Mouse (Mus musculus) MEL (cell line): ENCODE results near the gene Gm26920. TPM values are rescaled to one million over a fixed set of nuclear protein-coding genes. Genes with fewer than 3 reads are reported as not detected.

Experiments
- DNase-seq: peaks from one replicate; pipeline ENCODE4 v3.0.0; 2011; ENCODE audit warnings: low read depth, low spot score
- H3K27ac ChIP-seq: 2 replicates; pipeline ENCODE4 v1.5.1; 2012; ENCODE audit warnings: low read depth, mild to moderate bottlenecking, control low read depth, low read length, moderate library complexity; ENCODE audit not compliant: control insufficient read depth
- H3K27me3 ChIP-seq, 2 experiments: fragments of 150-350 bp in 1 of 2; sonication (generic) in 1 of 2; 2 replicates each; pipeline ENCODE4 v1.6.1; 2012; ENCODE audit warnings: low read length in 2 of 2, mild to moderate bottlenecking in 2 of 2, improper control_type of control experiment in 1 of 2, moderate library complexity in 1 of 2; ENCODE audit not compliant: insufficient read depth in 2 of 2, control insufficient read depth in 1 of 2
- H3K36me3 ChIP-seq, 2 experiments: 2 replicates each; pipeline ENCODE4 v1.6.1; 2012 to 2014; ENCODE audit warnings: low read length in 2 of 2, improper control_type of control experiment in 1 of 2, inconsistent platforms in 1 of 2, mild to moderate bottlenecking in 1 of 2; ENCODE audit not compliant: insufficient read depth in 2 of 2, control insufficient read depth in 1 of 2
- H3K4me1 ChIP-seq, 2 experiments: fragments of 150-350 bp in 1 of 2; sonication (generic) in 1 of 2; 2 replicates each; pipeline ENCODE4 v1.6.1; 2012; ENCODE audit warnings: low read length in 2 of 2, improper control_type of control experiment in 1 of 2, mild to moderate bottlenecking in 1 of 2; ENCODE audit not compliant: insufficient read depth in 2 of 2, control insufficient read depth in 1 of 2
- H3K4me3 ChIP-seq, 2 experiments: fragments of 150-350 bp in 1 of 2; sonication (generic) in 1 of 2; 2 replicates each; pipeline ENCODE4 v1.5.1; 2012; ENCODE audit warnings: low read depth in 2 of 2, low read length in 2 of 2, mild to moderate bottlenecking in 2 of 2, moderate library complexity in 2 of 2, control low read depth in 1 of 2, improper control_type of control experiment in 1 of 2; ENCODE audit not compliant: control insufficient read depth in 1 of 2, insufficient read depth in 1 of 2
- H3K79me2 ChIP-seq: 2 replicates; pipeline ENCODE4 v1.6.1; 2012; ENCODE audit warnings: mild to moderate bottlenecking, low read length, moderate library complexity; ENCODE audit not compliant: control insufficient read depth, poor library complexity, insufficient read depth
- H3K9ac ChIP-seq: 2 replicates; pipeline ENCODE4 v1.6.1; 2012; ENCODE audit warnings: low read depth, mild to moderate bottlenecking, control low read depth, low read length, moderate library complexity; ENCODE audit not compliant: control insufficient read depth, poor library complexity, severe bottlenecking
- H3K9me3 ChIP-seq: fragments of 150-350 bp; sonication (generic); replicated peaks from 2 replicates; pipeline ENCODE4 v1.6.1; 2012; ENCODE audit warnings: mild to moderate bottlenecking, low read length, improper control_type of control experiment, moderate library complexity; ENCODE audit not compliant: insufficient read depth
- CHD2 ChIP-seq: IDR thresholded peaks from 2 replicates; pipeline ENCODE4 v1.6.1; 2011; ENCODE audit warnings: low read length, improper control_type of control experiment
- ELF1 ChIP-seq: IDR thresholded peaks from 2 replicates; pipeline ENCODE4 v1.6.1; 2014; ENCODE audit warnings: low read depth, mild to moderate bottlenecking, inconsistent platforms, low read length, improper control_type of control experiment, moderate library complexity
- EP300 ChIP-seq, 2 experiments: IDR thresholded peaks; 2 replicates each; pipeline ENCODE4 v1.6.1; 2011; ENCODE audit warnings: improper control_type of control experiment in 2 of 2, low read length in 2 of 2, low read depth in 1 of 2, mild to moderate bottlenecking in 1 of 2
- ETS1 ChIP-seq: IDR thresholded peaks from 2 replicates; pipeline ENCODE4 v1.6.1; 2012; ENCODE audit warnings: low read depth, mild to moderate bottlenecking, inconsistent platforms, low read length, improper control_type of control experiment, moderate library complexity
- HCFC1 ChIP-seq: IDR thresholded peaks from 2 replicates; pipeline ENCODE4 v1.6.1; 2012; ENCODE audit warnings: low read depth, mild to moderate bottlenecking, inconsistent platforms, low read length, improper control_type of control experiment, moderate library complexity
- JUND ChIP-seq: IDR thresholded peaks from 2 replicates; pipeline ENCODE4 v1.6.1; 2011; ENCODE audit warnings: low read depth, mild to moderate bottlenecking, improper control_type of control experiment, low read length
- MAFK ChIP-seq: IDR thresholded peaks from 2 replicates; pipeline ENCODE4 v1.6.1; 2011; ENCODE audit warnings: low read depth, mild to moderate bottlenecking, low read length, improper control_type of control experiment, borderline replicate concordance
- MAX ChIP-seq: IDR thresholded peaks from 2 replicates; pipeline ENCODE4 v1.6.1; 2011; ENCODE audit warnings: low read length, improper control_type of control experiment
- MAZ ChIP-seq: IDR thresholded peaks from 2 replicates; pipeline ENCODE4 v1.6.1; 2012; ENCODE audit warnings: low read depth, mild to moderate bottlenecking, inconsistent platforms, low read length, improper control_type of control experiment
- MEF2A ChIP-seq: IDR thresholded peaks from 2 replicates; pipeline ENCODE4 v1.6.1; 2014; ENCODE audit warnings: low read depth, mild to moderate bottlenecking, inconsistent platforms, low read length, improper control_type of control experiment; ENCODE audit not compliant: poor library complexity, insufficient replicate concordance, severe bottlenecking; ENCODE audit errors: extremely low read depth
- MYC ChIP-seq: IDR thresholded peaks from 2 replicates; pipeline ENCODE4 v1.6.1; 2011; ENCODE audit warnings: low read depth, mild to moderate bottlenecking, low read length, improper control_type of control experiment, moderate library complexity
- POLR2A ChIP-seq, 2 experiments: IDR thresholded peaks; 2 replicates each; pipeline ENCODE4 v1.6.1; 2011 to 2012; ENCODE audit warnings: low read length in 2 of 2, mild to moderate bottlenecking in 2 of 2, control low read depth in 1 of 2, improper control_type of control experiment in 1 of 2, low read depth in 1 of 2, moderate library complexity in 1 of 2; ENCODE audit not compliant: control insufficient read depth in 1 of 2, insufficient read depth in 1 of 2, poor library complexity in 1 of 2
- POLR2AphosphoS5 ChIP-seq: IDR thresholded peaks from 2 replicates; pipeline ENCODE4 v1.6.1; 2012; ENCODE audit warnings: low read depth, borderline replicate concordance, mild to moderate bottlenecking, inconsistent platforms, low read length, moderate library complexity, mixed read lengths
- RCOR1 ChIP-seq: IDR thresholded peaks from 2 replicates; pipeline ENCODE4 v1.6.1; 2012; ENCODE audit warnings: low read depth, mild to moderate bottlenecking, inconsistent platforms, low read length, improper control_type of control experiment
- SIN3A ChIP-seq: IDR thresholded peaks from 2 replicates; pipeline ENCODE4 v1.6.1; 2012; ENCODE audit warnings: low read length, improper control_type of control experiment, inconsistent platforms
- SMC3 ChIP-seq: IDR thresholded peaks from 2 replicates; pipeline ENCODE4 v1.6.1; 2011; ENCODE audit warnings: low read depth, low read length, improper control_type of control experiment
- TBP ChIP-seq: IDR thresholded peaks from 2 replicates; pipeline ENCODE4 v1.8.0; 2011; ENCODE audit warnings: low read depth, low read length, improper control_type of control experiment
- TCF12 ChIP-seq: IDR thresholded peaks from 2 replicates; pipeline ENCODE4 v1.6.1; 2014; ENCODE audit warnings: low read depth, mild to moderate bottlenecking, inconsistent platforms, low read length, improper control_type of control experiment, moderate library complexity
- USF1 ChIP-seq: IDR thresholded peaks from 2 replicates; pipeline ENCODE4 v1.6.1; 2014; ENCODE audit warnings: low read depth, mild to moderate bottlenecking, inconsistent platforms, low read length, improper control_type of control experiment, moderate library complexity
- USF2 ChIP-seq, 2 experiments: IDR thresholded peaks; 2 replicates each; pipeline ENCODE4 v1.6.1; 2011 to 2012; ENCODE audit warnings: improper control_type of control experiment in 2 of 2, low read length in 2 of 2, borderline replicate concordance in 1 of 2, inconsistent platforms in 1 of 2, low read depth in 1 of 2, mild to moderate bottlenecking in 1 of 2; ENCODE audit not compliant: insufficient read depth in 1 of 2
- ZMIZ1 ChIP-seq: IDR thresholded peaks from 2 replicates; pipeline ENCODE4 v1.6.1; 2012; ENCODE audit warnings: low read depth, mild to moderate bottlenecking, inconsistent platforms, low read length, improper control_type of control experiment, moderate library complexity
- ZNF384 ChIP-seq: IDR thresholded peaks from 2 replicates; pipeline ENCODE4 v1.6.1; 2012; ENCODE audit warnings: low read depth, mild to moderate bottlenecking, inconsistent platforms, low read length, improper control_type of control experiment
- polyA plus RNA-seq, 2 experiments: library from polyadenylated mRNA; stranded (reverse) in 1 of 2; unstranded in 1 of 2; fragments of >175 nt in 1 of 2; fragments of >200 nt in 1 of 2; gene quantifications; 2 replicates each; pipeline versions ENCODE4 v1.2.1 to v1.2.4; 2012; ENCODE audit warnings: low replicate concordance in 2 of 2, low read depth in 1 of 2; ENCODE audit not compliant: insufficient read length in 2 of 2, insufficient read depth in 1 of 2, missing spikeins in 1 of 2
- total RNA-seq: library from RNA; depleted of rRNA; stranded (reverse); fragments of 300-350 nt; gene quantifications from 2 replicates; pipeline ENCODE4 v1.2.3, GENCODE M21; 2012

Gene Gm26920
- total and polyA plus RNA-seq, 3 experiments: 0.62 TPM; not detected in 2

DNA sequence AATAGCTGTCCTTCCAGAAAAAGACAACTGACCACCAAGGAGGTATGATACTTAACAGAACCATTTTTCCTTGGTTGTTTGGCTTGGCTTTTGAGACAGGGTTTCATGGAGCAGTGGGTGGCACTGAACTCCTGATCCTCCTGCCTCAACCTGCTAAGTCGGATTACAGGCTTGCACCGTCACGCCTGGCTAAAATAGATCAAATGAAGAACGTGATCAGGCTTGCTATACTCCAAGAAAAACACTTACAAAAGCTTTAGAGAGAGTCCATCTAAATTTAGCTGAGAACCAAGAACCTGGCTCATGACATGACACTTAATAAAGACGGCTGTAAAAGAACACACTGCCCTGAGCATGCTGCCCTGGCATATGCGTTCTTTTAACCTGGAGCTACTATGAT is 29.9 kb downstream of the Gm26920 start:
- H3K4me3 ChIP-seq: no peak overlapping the region
- no peaks in the 10 kb centered on the region for H3K27me3 ChIP-seq
- no peaks in the 10 kb centered on the region for H3K4me1 ChIP-seq
- no peaks in the 10 kb centered on the region for H3K36me3 ChIP-seq
- H3K79me2 ChIP-seq: no peaks in the 10 kb centered on the region
- H3K9me3 ChIP-seq: no peaks in the 10 kb centered on the region
- no peak overlapping the region for H3K9ac ChIP-seq
- TF ChIP-seq CHD2 (no peak), SMC3 (no peak), ELF1 (no peak), EP300 (IDR thresholded peaks at IDR 0.05; ENCODE audit: low read depth in 1 of 2, low read length in 2 of 2) (no peak), SIN3A (no peak), POLR2AphosphoS5 (no peak), ZNF384 (no peak), MAX (no peak), USF1 (no peak), MAFK (no peak), ZMIZ1 (no peak), MEF2A (no peak), JUND (no peak), MYC (no peak), TBP (no peak), MAZ (no peak), TCF12 (no peak), ETS1 (no peak), USF2 (IDR thresholded peaks at IDR 0.05; ENCODE audit: borderline replicate concordance in 1 of 2, insufficient read depth in 1 of 2, low read depth in 1 of 2, low read length in 2 of 2) (no peak)
- no peak for DNase-seq
- no peak overlapping the region for H3K27ac ChIP-seq

DNA sequence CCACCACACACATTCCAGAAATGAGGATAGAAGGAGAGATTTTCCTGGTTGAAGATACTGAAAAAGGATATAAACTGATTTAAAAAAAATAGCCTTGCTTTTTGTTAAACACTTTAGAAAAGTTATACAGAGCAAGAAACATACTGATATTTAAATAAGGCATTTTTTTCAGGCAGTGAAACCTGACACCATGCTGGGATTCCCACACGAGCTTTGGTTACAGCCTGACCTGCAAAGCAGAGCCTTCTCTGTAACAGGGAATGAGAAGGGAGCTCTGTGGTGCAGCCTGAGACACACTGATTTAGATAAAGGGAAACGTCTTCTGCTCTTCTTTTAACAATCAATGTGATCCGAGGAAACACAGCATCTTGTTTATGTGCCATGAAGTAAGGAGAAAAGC is 36.6 kb downstream of the Gm26920 start:
- Histone ChIP-seq H3K4me3 (no peak overlapping the region), H3K4me1 (peaks cover 3 to 4% of the 10 kb centered on the region in 2 experiments; a peak in 3 of 4 replicates), H3K36me3 (peaks cover 0 to 5% of the 10 kb centered on the region in 2 experiments; a peak in 2 of 4 replicates), H3K9me3 (no peaks in the 10 kb centered on the region), H3K79me2 (no peaks in the 10 kb centered on the region), H3K9ac (no peak overlapping the region), H3K27ac (no peak overlapping the region), H3K27me3 (no peaks in the 10 kb centered on the region)
- TF ChIP-seq HCFC1 (no peak), USF2 (IDR thresholded peaks at IDR 0.05; ENCODE audit: borderline replicate concordance in 1 of 2, insufficient read depth in 1 of 2, low read depth in 1 of 2, low read length in 2 of 2) (no peak), RCOR1 (no peak), ZNF384 (0 out of 2 replicates have a peak, but pooled peaks have one; percentile 27), POLR2A (IDR thresholded peaks at IDR 0.05; ENCODE audit: control insufficient read depth in 1 of 2, insufficient read depth in 1 of 2, low read depth in 1 of 2, low read length in 2 of 2, poor library complexity in 1 of 2) (no peak), SMC3 (no peak)
- no peak for DNase-seq
